Mouse (Mus musculus): Measurements from ENCODE around the gene Kcnh5. TPM values are rescaled to one million over a fixed set of nuclear protein-coding genes. Genes with fewer than 3 reads are reported as not detected.

Gene Kcnh5
- polyA plus RNA-seq, 1 experiment: 0.09 TPM

GRCm38 (mm10) chr12:74952661-74953060, 224.5 kb downstream of the Kcnh5 start:
- 57% methylated on average over 2 of the region's 2 CpGs for WGBS
- Histone ChIP-seq H3K27ac (ENCODE audit: insufficient read depth, low read depth, low read length) (no peak overlapping the region), H3K36me3 (ENCODE audit: control insufficient read depth, insufficient read depth, low read length) (no peaks in the 10 kb centered on the region), H3K4me1 (ENCODE audit: control insufficient read depth, insufficient read depth, low read length) (no peaks in the 10 kb centered on the region), H3K27me3 (replicated peaks; ENCODE audit: control insufficient read depth, insufficient read depth, low read length) (no peaks in the 10 kb centered on the region), H3K4me3 (ENCODE audit: insufficient read depth, low read depth, low read length) (no peak overlapping the region)
- TF ChIP-seq POLR2A (IDR thresholded peaks at IDR 0.05; ENCODE audit: low read depth, low read length): no peak
- TF ChIP-seq CTCF (conservative IDR thresholded peaks at IDR 0.05; ENCODE audit: insufficient read depth, insufficient read length, low read depth, low read length): no peak
- DNase-seq: no peak

- no peak overlapping the region for H3K27ac ChIP-seq (ENCODE audit: insufficient read depth, low read depth, low read length)
- WGBS: 79% methylated on average over 9 of the region's 9 CpGs
Observed at GRCm38 (mm10) chr12:74951124-74952115, 225.7 kb downstream of the Kcnh5 start.

GRCm38 (mm10) chr12:74901331-74901730, 275.8 kb downstream of the Kcnh5 start:
- no peaks in the 10 kb centered on the region; the same call in 1 of the 2 replicates for H3K27me3 ChIP-seq (replicated peaks; ENCODE audit: control insufficient read depth, insufficient read depth, low read length)
- 80% methylated on average over 6 of the region's 6 CpGs for WGBS
- no peak overlapping the region for H3K4me3 ChIP-seq (ENCODE audit: insufficient read depth, low read depth, low read length)
- H3K27ac ChIP-seq (ENCODE audit: insufficient read depth, low read depth, low read length): no peak overlapping the region
- no peak for TF ChIP-seq CTCF (conservative IDR thresholded peaks at IDR 0.05; ENCODE audit: insufficient read depth, insufficient read length, low read depth, low read length)
- TF ChIP-seq POLR2A (IDR thresholded peaks at IDR 0.05; ENCODE audit: low read depth, low read length): no peak
- no peaks in the 10 kb centered on the region for H3K36me3 ChIP-seq (ENCODE audit: control insufficient read depth, insufficient read depth, low read length)
- no peaks in the 10 kb centered on the region for H3K4me1 ChIP-seq (ENCODE audit: control insufficient read depth, insufficient read depth, low read length)
- no peak for DNase-seq

More at GRCm38 (mm10) chr12:74951124-74952115, 225.7 kb downstream of the Kcnh5 start:
- TF ChIP-seq POLR2A (IDR thresholded peaks at IDR 0.05; ENCODE audit: low read depth, low read length) (no peak), CTCF (conservative IDR thresholded peaks at IDR 0.05; ENCODE audit: insufficient read depth, insufficient read length, low read depth, low read length) (no peak)
- DNase-seq: no peak
- Histone ChIP-seq H3K27me3 (replicated peaks; ENCODE audit: control insufficient read depth, insufficient read depth, low read length) (no peaks in the 10 kb centered on the region), H3K36me3 (ENCODE audit: control insufficient read depth, insufficient read depth, low read length) (no peaks in the 10 kb centered on the region), H3K4me3 (ENCODE audit: insufficient read depth, low read depth, low read length) (no peak overlapping the region), H3K4me1 (ENCODE audit: control insufficient read depth, insufficient read depth, low read length) (no peaks in the 10 kb centered on the region)

GRCm38 (mm10) chr12:74900777-74901176, 276.4 kb downstream of the Kcnh5 start:
- TF ChIP-seq POLR2A (IDR thresholded peaks at IDR 0.05; ENCODE audit: low read depth, low read length) (no peak), CTCF (conservative IDR thresholded peaks at IDR 0.05; ENCODE audit: insufficient read depth, insufficient read length, low read depth, low read length) (no peak)
- no peaks in the 10 kb centered on the region for H3K4me1 ChIP-seq (ENCODE audit: control insufficient read depth, insufficient read depth, low read length)
- no peaks in the 10 kb centered on the region; the same call in 1 of the 2 replicates for H3K27me3 ChIP-seq (replicated peaks; ENCODE audit: control insufficient read depth, insufficient read depth, low read length)
- H3K36me3 ChIP-seq (ENCODE audit: control insufficient read depth, insufficient read depth, low read length): no peaks in the 10 kb centered on the region
- no peak for DNase-seq
- no peak overlapping the region for H3K27ac ChIP-seq (ENCODE audit: insufficient read depth, low read depth, low read length)
- no peak overlapping the region for H3K4me3 ChIP-seq (ENCODE audit: insufficient read depth, low read depth, low read length)

DNA sequence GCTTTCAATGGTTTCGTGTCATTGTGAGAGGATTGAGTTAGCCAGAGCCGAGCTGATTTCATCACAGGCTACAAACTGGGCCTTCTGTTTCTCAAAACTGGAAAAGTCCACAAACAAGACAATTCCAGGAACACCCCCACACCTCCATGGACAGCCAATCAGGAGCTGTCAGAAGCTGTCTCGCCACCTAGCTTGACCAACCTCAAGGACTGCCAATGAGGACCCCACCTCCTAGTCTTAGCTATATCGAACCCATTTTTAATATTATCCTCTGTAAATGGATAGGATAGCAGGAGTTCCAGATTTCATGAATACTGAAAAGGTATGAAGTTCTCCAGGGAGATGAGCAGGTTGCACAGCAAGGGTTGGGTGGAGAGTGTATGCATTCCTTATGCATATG, 278.1 kb downstream of the Kcnh5 start:
- 88% methylated on average over 4 of the region's 4 CpGs for WGBS

GRCm38 (mm10) chr12:74898211-74898610, 278.9 kb downstream of the Kcnh5 start:
- DNase-seq: no peak
- H3K4me1 ChIP-seq (ENCODE audit: control insufficient read depth, insufficient read depth, low read length): no peaks in the 10 kb centered on the region
- H3K36me3 ChIP-seq (ENCODE audit: control insufficient read depth, insufficient read depth, low read length): no peaks in the 10 kb centered on the region
- no peak overlapping the region for H3K4me3 ChIP-seq (ENCODE audit: insufficient read depth, low read depth, low read length)
- no peak for TF ChIP-seq POLR2A (IDR thresholded peaks at IDR 0.05; ENCODE audit: low read depth, low read length)
- no peak for TF ChIP-seq CTCF (conservative IDR thresholded peaks at IDR 0.05; ENCODE audit: insufficient read depth, insufficient read length, low read depth, low read length)
- no peaks in the 10 kb centered on the region; the same call in 1 of the 2 replicates for H3K27me3 ChIP-seq (replicated peaks; ENCODE audit: control insufficient read depth, insufficient read depth, low read length)
- 71% methylated on average over 9 of the region's 9 CpGs for WGBS
- no peak overlapping the region for H3K27ac ChIP-seq (ENCODE audit: insufficient read depth, low read depth, low read length)

More for the DNA sequence above, 278.1 kb downstream of the Kcnh5 start:
- Histone ChIP-seq H3K36me3 (ENCODE audit: control insufficient read depth, insufficient read depth, low read length) (no peaks in the 10 kb centered on the region), H3K4me1 (ENCODE audit: control insufficient read depth, insufficient read depth, low read length) (no peaks in the 10 kb centered on the region), H3K27ac (ENCODE audit: insufficient read depth, low read depth, low read length) (no peak overlapping the region), H3K4me3 (ENCODE audit: insufficient read depth, low read depth, low read length) (no peak overlapping the region), H3K27me3 (replicated peaks; ENCODE audit: control insufficient read depth, insufficient read depth, low read length) (no peaks in the 10 kb centered on the region; the same call in 1 of the 2 replicates)
- DNase-seq: no peak
- no peak for TF ChIP-seq POLR2A (IDR thresholded peaks at IDR 0.05; ENCODE audit: low read depth, low read length)
- TF ChIP-seq CTCF (conservative IDR thresholded peaks at IDR 0.05; ENCODE audit: insufficient read depth, insufficient read length, low read depth, low read length): no peak

DNA sequence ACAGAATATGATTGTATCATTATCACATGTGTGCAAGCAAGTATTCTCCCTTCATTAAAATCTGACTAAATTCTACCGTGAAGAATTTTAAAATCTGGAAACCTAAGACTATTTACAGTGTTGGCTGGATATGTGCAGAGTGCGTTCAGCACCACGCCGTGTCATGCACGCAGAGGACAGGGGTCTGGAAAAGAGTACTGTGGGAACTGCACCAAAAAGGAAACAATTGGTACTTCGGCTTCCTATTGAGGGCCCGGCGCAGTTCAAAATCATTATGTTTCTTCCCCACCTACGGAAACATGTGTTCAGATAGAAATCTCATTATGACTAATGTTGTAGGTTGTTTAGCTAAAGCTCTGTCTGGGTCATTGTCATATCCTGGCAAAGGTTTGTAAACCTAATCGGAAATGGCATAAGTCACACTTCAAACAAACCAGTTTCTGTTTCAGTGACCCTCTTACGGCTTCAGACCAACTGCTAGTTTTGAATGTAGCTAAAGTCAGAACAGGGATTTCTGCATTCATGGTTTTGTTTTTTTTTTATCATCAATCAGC, 282.2 kb downstream of the Kcnh5 start:
- DNase-seq: no peak
- 64% methylated on average over 11 of the region's 11 CpGs for WGBS
- Histone ChIP-seq H3K27ac (ENCODE audit: insufficient read depth, low read depth, low read length) (no peak overlapping the region), H3K36me3 (ENCODE audit: control insufficient read depth, insufficient read depth, low read length) (no peaks in the 10 kb centered on the region), H3K4me1 (ENCODE audit: control insufficient read depth, insufficient read depth, low read length) (no peaks in the 10 kb centered on the region), H3K4me3 (ENCODE audit: insufficient read depth, low read depth, low read length) (no peak overlapping the region), H3K27me3 (replicated peaks; ENCODE audit: control insufficient read depth, insufficient read depth, low read length) (no peaks in the 10 kb centered on the region; the same call in 1 of the 2 replicates)
- no peak for TF ChIP-seq CTCF (conservative IDR thresholded peaks at IDR 0.05; ENCODE audit: insufficient read depth, insufficient read length, low read depth, low read length)
- TF ChIP-seq POLR2A (IDR thresholded peaks at IDR 0.05; ENCODE audit: low read depth, low read length): no peak

Measured in kidney, adult 2 months (tissue).